Mouse (Mus musculus) heart, postnatal 0 days (tissue): ENCODE results near the gene Pde3a.

ENCODE experiments used
- CTCF ChIP-seq: IDR thresholded peaks from 2 replicates; pipeline ENCODE4 v1.5.1; 2016; ENCODE audit warnings: antibody characterized with exemption, control low read depth, low read depth
- EP300 ChIP-seq: IDR thresholded peaks from 2 replicates; pipeline ENCODE4 v1.6.1; 2016; ENCODE audit warnings: antibody characterized with exemption, low read depth

DNA sequence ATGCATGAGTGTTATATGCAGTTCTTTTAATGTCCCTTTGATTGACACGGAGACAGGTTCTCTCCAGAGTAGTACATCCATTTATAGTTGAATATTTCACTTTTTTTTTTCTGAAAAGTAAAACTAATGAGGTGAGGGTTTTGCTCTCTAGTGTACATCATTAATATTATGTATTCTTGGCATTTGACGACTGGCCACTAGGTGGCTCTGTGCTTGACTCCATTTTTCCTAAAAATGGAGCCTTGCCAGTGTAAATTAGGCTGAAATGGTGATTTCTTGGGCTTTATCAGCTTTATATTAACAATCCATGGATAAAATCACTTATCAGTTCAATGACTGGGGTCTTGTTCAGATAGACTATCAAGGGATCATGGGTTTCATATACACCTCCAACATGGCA, 82.4 kb downstream of the Pde3a start:
- TF ChIP-seq EP300 (no peak), CTCF (no peak)
